Mouse (Mus musculus): ENCODE measurements at regions not wholly inside any gene's neighbourhood (a gene's known extent, or its start where the extent isn't known, plus 50 kb on each side); places are given as distances from the start of the nearest gene placed in this dataset.

GRCm38 (mm10) chr12:74595208-74595607 is 279.0 kb upstream of the Gm11042 start:
- TF ChIP-seq CTCF (IDR thresholded peaks at IDR 0.05; ENCODE audit: low read depth) = no peak
- TF ChIP-seq EP300 (IDR thresholded peaks at IDR 0.05; ENCODE audit: low read depth) = no peak
